Mouse (Mus musculus): ENCODE data around the gene Lrba. TPM values are rescaled to one million over a fixed set of nuclear protein-coding genes. Genes with fewer than 3 reads are reported as not detected.
A peak's percentile ranks its signal among the peaks of the same experiment; 100 is the strongest.

The Lrba gene
- total and polyA plus RNA-seq, 3 experiments, result 9.7 to 24.3 (median 22.5) TPM

DNA sequence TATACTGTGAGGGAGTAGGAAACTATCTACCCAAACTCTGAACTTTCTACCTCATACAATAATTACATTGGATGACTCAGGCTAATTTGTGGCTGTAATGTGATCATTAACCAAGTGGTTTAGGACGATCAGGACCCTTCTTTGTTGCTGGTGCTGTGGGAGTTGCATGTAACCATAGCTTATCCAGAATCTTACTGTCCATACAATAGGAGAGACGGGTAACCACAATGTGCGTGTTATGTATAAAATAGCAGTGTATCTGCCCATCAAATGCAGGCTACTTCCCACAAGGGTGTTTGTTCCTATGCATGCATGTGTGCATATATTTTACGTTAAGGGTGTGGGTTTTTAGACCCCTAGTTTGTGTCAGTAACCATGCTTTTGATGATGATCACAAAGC lies 219.0 kb downstream of the Lrba start:
- WGBS, result 81% methylated on average over 4 of the region's 4 CpGs
- H3K79me2 ChIP-seq (replicated peaks; ENCODE audit: control insufficient read depth, insufficient read depth, low read length), result no peaks in the 10 kb centered on the region
- no peaks in the 10 kb centered on the region for H3K36me3 ChIP-seq (ENCODE audit: control insufficient read depth, insufficient read depth, low read length)
- no peak for TF ChIP-seq POLR2A (IDR thresholded peaks at IDR 0.05; ENCODE audit: insufficient read depth, low read depth, low read length)
- TF ChIP-seq CTCF (IDR thresholded peaks at IDR 0.05), result no peak
- TF ChIP-seq EP300 (IDR thresholded peaks at IDR 0.05; ENCODE audit: insufficient read depth, low read depth, low read length), result no peak
- no peak overlapping the region for H3K9ac ChIP-seq (ENCODE audit: low read depth, low read length)
- no peaks in the 10 kb centered on the region for H3K27me3 ChIP-seq (ENCODE audit: control insufficient read depth, insufficient read depth, low read length)
- no peak overlapping the region for H3K27ac ChIP-seq
- no peak overlapping the region for H3K4me3 ChIP-seq
- DNase-seq, result no peak
- intact Hi-C loops (cut with DNase I), result no loop called here
- no peaks in the 10 kb centered on the region for H3K4me1 ChIP-seq (ENCODE audit: control insufficient read depth, insufficient read depth, low read length)

DNA sequence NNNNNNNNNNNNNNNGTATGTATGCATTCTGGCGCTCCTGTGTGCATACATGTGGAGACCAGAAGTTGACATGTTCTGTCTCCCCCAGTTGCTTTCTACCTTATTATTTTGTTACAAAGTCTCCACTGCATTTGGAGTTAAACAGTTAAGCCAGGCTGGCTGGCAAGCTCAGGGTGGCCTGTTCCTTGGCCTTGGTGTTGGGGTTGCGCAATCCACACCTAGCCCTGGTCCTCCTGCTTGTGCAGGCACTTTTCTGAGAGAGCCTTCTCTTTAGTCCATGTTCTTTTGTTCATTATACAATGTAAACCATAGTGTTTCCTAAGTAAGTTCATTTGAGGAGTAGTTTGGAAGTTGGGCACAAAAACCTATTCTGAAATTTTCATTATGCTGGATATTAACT lies 226.7 kb downstream of the Lrba start:
- DNase-seq, result peak in 1 of 2 experiments; percentile 33
- Histone ChIP-seq H3K36me3 (ENCODE audit: control insufficient read depth, insufficient read depth, low read length) (no peaks in the 10 kb centered on the region), H3K27ac (no peak overlapping the region), H3K4me3 (no peak overlapping the region), H3K79me2 (replicated peaks; ENCODE audit: control insufficient read depth, insufficient read depth, low read length) (no peaks in the 10 kb centered on the region), H3K9ac (ENCODE audit: low read depth, low read length) (no peak overlapping the region), H3K4me1 (ENCODE audit: control insufficient read depth, insufficient read depth, low read length) (no peaks in the 10 kb centered on the region; the same call in 1 of the 2 replicates), H3K27me3 (ENCODE audit: control insufficient read depth, insufficient read depth, low read length) (no peaks in the 10 kb centered on the region)
- TF ChIP-seq EP300 (IDR thresholded peaks at IDR 0.05; ENCODE audit: insufficient read depth, low read depth, low read length) (no peak), CTCF (IDR thresholded peaks at IDR 0.05) (no peak), POLR2A (IDR thresholded peaks at IDR 0.05; ENCODE audit: insufficient read depth, low read depth, low read length) (no peak)
- intact Hi-C loops (cut with DNase I), result no loop called here
- 93% methylated on average over 2 of the region's 2 CpGs for WGBS

DNA sequence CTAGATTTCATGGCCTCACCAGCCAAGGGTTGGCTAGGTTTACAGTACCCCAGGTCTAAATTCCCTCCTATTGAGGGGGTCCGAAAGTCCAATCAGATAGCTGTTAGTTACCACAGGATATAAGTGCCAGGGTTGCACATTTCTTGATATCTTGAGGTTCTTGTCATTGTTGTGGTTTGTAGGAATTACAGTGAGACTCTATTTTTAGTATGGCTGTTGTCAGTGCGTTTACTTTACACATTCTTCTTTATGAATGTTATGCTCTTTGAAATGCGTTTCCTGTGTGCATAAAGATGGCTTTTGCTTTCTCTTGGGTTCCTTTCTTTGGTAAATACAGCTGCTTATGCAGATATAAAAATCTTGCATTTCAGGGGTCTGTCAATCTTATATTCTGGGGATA lies 237.1 kb downstream of the Lrba start:
- Histone ChIP-seq H3K27me3 (ENCODE audit: control insufficient read depth, insufficient read depth, low read length) (no peaks in the 10 kb centered on the region), H3K79me2 (replicated peaks; ENCODE audit: control insufficient read depth, insufficient read depth, low read length) (no peaks in the 10 kb centered on the region), H3K4me3 (no peak overlapping the region), H3K27ac (no peak overlapping the region), H3K4me1 (ENCODE audit: control insufficient read depth, insufficient read depth, low read length) (no peaks in the 10 kb centered on the region), H3K36me3 (ENCODE audit: control insufficient read depth, insufficient read depth, low read length) (no peaks in the 10 kb centered on the region), H3K9ac (ENCODE audit: low read depth, low read length) (no peak overlapping the region)
- WGBS, result 66% methylated on average over 3 of the region's 3 CpGs
- intact Hi-C loops (cut with DNase I), result no loop called here
- TF ChIP-seq EP300 (IDR thresholded peaks at IDR 0.05; ENCODE audit: insufficient read depth, low read depth, low read length), result no peak
- TF ChIP-seq CTCF (IDR thresholded peaks at IDR 0.05), result no peak
- TF ChIP-seq POLR2A (IDR thresholded peaks at IDR 0.05; ENCODE audit: insufficient read depth, low read depth, low read length), result no peak
- DNase-seq, result no peak

DNA sequence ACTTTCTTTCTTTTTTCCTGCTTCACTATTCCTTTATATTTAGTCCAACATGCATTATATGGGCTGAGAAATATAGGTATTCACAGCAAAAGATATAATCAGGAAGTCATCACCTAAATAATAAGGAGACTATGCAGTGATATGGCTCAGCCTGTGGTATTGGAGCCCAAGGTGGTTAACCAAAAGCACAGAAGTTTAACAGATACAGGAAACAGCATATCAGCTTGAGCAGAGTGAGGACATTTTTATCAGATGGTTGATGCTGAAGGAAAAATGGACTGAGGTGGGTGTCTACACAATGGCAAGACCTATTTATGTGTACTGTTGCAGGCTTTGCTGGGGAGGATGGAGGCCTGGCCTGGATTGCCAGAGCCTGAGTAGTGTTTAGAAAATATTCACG lies 265.5 kb downstream of the Lrba start:
- intact Hi-C loops (cut with DNase I), result no loop called here
- no peaks in the 10 kb centered on the region for H3K4me1 ChIP-seq (ENCODE audit: control insufficient read depth, insufficient read depth, low read length)

DNA sequence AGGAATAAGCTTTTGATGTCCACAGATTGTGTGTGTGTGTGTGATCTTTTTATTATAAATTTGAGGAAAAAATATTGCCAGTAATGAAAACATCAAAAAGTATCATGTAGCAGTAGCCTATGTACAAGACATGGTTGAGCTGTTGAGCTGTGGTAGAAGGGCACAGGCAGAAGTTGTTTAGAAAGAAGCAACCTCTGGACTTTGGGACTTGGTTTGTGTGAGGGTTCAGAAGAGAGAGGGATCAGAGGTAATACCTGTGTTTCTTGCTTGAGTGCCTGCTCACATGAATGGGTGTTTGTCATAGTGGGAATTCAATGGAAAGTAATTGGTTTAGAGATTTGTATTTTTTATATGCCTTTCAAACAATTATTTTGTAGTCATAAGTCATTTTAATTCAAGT lies 276.1 kb downstream of the Lrba start:
- no peak overlapping the region for H3K9ac ChIP-seq (ENCODE audit: low read depth, low read length)
- H3K36me3 ChIP-seq (ENCODE audit: control insufficient read depth, insufficient read depth, low read length), result no peaks in the 10 kb centered on the region
- DNase-seq, result no peak
- TF ChIP-seq EP300 (IDR thresholded peaks at IDR 0.05; ENCODE audit: insufficient read depth, low read depth, low read length) (no peak), CTCF (IDR thresholded peaks at IDR 0.05) (no peak), POLR2A (IDR thresholded peaks at IDR 0.05; ENCODE audit: insufficient read depth, low read depth, low read length) (no peak)
- intact Hi-C loops (cut with DNase I), result no loop called here
- H3K27ac ChIP-seq, result no peak overlapping the region
- no peak overlapping the region for H3K4me3 ChIP-seq
- no peaks in the 10 kb centered on the region for H3K79me2 ChIP-seq (replicated peaks; ENCODE audit: control insufficient read depth, insufficient read depth, low read length)
- H3K27me3 ChIP-seq (ENCODE audit: control insufficient read depth, insufficient read depth, low read length), result no peaks in the 10 kb centered on the region
- H3K4me1 ChIP-seq (ENCODE audit: control insufficient read depth, insufficient read depth, low read length), result no peaks in the 10 kb centered on the region

More for the DNA sequence above, 265.5 kb downstream of the Lrba start:
- H3K4me3 ChIP-seq, result no peak overlapping the region
- no peak for DNase-seq
- no peaks in the 10 kb centered on the region for H3K27me3 ChIP-seq (ENCODE audit: control insufficient read depth, insufficient read depth, low read length)
- H3K36me3 ChIP-seq (ENCODE audit: control insufficient read depth, insufficient read depth, low read length), result no peaks in the 10 kb centered on the region
- H3K79me2 ChIP-seq (replicated peaks; ENCODE audit: control insufficient read depth, insufficient read depth, low read length), result no peaks in the 10 kb centered on the region
- H3K27ac ChIP-seq, result no peak overlapping the region
- no peak overlapping the region for H3K9ac ChIP-seq (ENCODE audit: low read depth, low read length)
- TF ChIP-seq POLR2A (IDR thresholded peaks at IDR 0.05; ENCODE audit: insufficient read depth, low read depth, low read length) (no peak), CTCF (IDR thresholded peaks at IDR 0.05) (no peak), EP300 (IDR thresholded peaks at IDR 0.05; ENCODE audit: insufficient read depth, low read depth, low read length) (no peak)
- 89% methylated on average over 1 of the region's 1 CpGs for WGBS

DNA sequence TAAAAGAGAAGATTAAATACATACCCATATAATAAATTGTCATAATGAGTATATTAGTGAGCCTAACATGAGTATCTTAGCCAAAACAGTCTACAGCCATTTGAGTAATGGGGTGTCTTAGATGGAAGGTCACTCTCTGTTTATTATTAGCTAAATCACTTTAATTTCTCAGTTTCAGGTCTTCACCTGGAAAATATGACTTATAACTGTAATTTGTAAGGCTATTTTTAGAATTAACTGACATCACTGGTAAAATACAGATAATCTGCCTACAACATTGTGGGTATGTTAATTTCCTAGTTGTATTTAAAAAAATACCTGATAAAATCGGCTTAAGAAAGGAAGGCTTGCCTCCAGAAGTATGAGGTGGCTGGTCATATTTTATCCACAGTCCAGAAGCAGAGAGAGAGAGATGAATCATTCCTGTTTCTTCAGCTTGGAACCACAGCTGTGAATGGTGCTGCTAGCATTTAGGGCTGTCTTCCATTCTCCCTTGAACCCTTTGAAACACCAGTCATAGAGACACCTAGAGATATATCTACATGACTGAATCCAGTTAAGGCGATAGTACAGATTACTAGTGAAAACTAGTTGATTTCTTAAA lies 294.1 kb downstream of the Lrba start:
- intact Hi-C loops (cut with DNase I), result no loop called here
- no peak for TF ChIP-seq CTCF (IDR thresholded peaks at IDR 0.05)
- TF ChIP-seq POLR2A (IDR thresholded peaks at IDR 0.05; ENCODE audit: insufficient read depth, low read depth, low read length), result no peak
- TF ChIP-seq EP300 (IDR thresholded peaks at IDR 0.05; ENCODE audit: insufficient read depth, low read depth, low read length), result no peak
- no peaks in the 10 kb centered on the region for H3K79me2 ChIP-seq (replicated peaks; ENCODE audit: control insufficient read depth, insufficient read depth, low read length)
- no peak overlapping the region for H3K27ac ChIP-seq
- H3K4me3 ChIP-seq, result no peak overlapping the region
- DNase-seq, result no peak
- H3K4me1 ChIP-seq (ENCODE audit: control insufficient read depth, insufficient read depth, low read length), result no peaks in the 10 kb centered on the region
- 81% methylated on average over 2 of the region's 2 CpGs for WGBS
- no peak overlapping the region for H3K9ac ChIP-seq (ENCODE audit: low read depth, low read length)
- H3K27me3 ChIP-seq (ENCODE audit: control insufficient read depth, insufficient read depth, low read length), result no peaks in the 10 kb centered on the region
- H3K36me3 ChIP-seq (ENCODE audit: control insufficient read depth, insufficient read depth, low read length), result no peaks in the 10 kb centered on the region
